Mouse (Mus musculus): ENCODE results near the gene Rln3. TPM values are rescaled to one million over a fixed set of nuclear protein-coding genes. Genes with fewer than 3 reads are reported as not detected.

The Rln3 gene
- polyA plus RNA-seq (2021; fragmentation: Nextera tagmentation) = not detected in 2 replicates
- long read RNA-seq, experiment 1 = 0 reads
- long read RNA-seq, experiment 2 = 0 reads

DNA sequence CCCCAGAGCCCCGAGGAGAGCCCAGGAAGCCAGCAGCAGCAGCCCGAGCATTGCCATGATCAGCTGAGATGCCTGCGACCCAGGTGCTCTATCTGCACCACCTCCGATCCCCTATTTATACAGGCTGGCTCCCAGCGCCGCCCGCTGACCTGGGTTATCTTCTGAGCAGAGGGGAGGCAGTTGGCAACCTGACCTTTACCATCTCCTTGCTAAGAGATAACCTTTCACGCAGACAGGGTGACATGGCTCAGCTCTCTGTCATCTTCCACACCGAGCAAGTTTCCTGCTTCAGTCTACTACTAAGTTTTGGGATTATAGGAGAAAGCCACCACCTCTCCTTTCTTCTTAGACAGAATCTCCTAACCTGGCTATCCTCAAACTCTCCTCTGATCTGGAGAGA is at the start of gene Rln3:
Gene Rln3 (minus strand): TSS at position 101 of the 400 bp plus-strand sequence.

DNA sequence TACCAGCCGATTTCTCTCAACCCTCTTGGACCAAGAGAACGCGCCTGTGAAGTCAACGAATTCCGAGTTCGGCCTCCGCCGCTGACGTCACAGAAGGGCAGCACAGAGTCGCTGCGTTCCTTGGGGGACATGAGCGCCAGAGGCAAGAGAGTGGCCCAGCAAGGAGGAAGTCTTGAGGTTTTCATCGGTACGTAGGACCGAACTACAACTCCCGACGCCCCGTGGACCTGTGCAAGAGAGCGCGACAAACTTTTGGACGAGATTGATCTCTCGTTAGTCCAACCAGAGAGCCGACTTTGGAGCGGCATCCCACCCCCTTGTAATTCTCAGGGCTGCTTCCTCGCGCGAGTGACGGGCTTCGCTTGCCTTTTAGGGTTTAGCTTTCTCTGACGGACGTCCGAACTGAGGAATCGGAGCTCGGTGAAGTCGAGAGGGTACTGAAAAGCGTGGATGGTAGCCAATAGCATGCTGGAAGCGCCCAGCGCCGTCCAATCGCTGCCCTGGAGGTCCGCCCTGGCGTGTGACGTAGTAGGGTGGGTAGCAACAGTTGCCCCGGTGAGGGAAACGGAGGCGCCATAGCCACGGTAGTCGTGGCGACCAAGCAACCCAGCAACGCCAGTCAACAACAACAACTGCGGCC is 21.6 kb upstream of the Rln3 start, which contains the start of gene Rfx1:
Gene Rfx1 (plus strand): TSS at position 544 of the 640 bp plus-strand sequence.

DNA sequence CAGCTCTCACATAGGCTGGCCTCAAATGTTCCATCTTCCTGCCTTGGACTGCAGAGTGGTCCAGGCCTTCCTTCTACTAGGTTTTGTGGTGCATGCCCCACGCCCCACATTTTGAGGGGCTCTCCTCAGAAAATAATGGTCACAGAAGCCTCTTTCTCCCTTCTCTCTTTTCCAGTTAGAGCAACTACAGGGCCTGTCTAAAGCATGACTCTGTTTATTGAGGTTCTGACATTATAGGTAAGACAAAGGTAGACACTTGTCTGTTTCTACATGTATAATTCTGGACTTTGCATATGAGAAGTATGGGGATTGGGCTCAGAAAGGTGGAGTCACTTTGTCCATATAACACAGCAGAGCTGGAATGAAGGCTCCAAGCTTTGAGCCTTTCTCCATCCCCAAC is 20.2 kb upstream of the Rln3 start, which contains the start of gene Gm10643:
Gene Gm10643 (minus strand): TSS at position 101 of the 400 bp plus-strand sequence.

DNA sequence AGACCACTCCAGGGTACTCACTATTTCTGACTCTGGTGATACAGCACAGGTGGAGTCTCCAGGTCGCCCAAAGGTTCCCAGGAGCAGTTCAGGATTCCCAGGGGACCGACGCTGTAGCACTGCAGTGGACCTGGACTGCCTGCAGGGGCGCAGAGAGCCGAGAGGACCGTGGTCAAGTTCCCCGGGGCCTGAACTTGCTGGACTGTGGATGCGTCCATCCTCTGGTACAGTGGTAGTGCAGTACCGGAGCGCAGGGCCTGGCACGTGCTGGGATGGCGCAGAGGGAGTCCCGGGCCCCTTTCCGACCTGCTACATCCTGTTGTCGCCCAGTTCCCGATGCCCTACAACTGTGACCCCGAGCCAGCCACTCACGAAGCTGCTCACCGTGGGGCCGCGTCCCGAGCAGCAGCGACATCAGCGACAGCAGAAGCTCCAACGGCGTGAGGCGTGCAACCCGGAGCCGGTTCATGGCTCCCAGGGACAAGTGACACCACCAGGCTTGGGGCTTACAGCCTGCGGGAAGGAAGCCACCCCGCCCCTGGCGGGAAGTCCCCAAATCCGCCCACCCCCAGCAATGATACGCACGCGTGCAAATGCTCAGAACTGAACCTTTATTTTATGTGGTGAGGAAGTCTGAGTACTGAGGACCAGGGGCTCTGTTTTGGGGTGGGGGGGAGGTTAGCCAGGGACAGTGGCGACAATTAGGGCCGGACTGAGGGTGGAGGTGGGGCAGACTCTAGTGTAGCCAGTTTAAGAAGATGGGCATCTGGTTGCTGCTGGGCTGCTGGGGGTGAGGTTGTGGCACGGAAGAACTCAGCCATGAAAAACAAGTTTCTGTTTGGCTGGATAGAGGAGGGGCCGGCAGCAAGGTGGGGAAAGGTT is 2.5 kb downstream of the Rln3 start, which contains the start of gene Il27ra:
Gene Il27ra (minus strand): TSS at position 524 of the 882 bp plus-strand sequence.

DNA sequence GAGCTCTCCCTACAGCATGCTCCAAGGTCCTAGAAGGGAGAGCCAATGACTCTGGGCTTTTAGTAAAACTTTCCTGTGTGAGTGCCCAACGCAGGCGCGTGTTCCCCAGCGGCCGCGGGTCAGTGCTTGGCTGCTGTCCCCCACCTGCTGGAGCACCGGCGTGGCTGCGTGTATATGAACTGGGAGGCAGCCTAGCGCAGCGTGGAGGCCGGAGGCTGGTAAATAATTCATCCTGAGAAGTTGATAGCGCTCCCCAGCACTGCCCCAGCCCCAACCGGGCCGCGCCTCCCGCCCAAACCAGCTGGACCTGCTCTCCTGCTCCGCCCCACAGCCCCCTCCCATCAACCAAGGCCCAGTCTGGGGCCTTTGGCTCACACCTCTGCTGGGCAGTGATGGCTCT is 23.7 kb downstream of the Rln3 start, which contains the start of gene Palm3:
Gene Palm3 (plus strand): TSS at position 376 of the 400 bp plus-strand sequence.

DNA sequence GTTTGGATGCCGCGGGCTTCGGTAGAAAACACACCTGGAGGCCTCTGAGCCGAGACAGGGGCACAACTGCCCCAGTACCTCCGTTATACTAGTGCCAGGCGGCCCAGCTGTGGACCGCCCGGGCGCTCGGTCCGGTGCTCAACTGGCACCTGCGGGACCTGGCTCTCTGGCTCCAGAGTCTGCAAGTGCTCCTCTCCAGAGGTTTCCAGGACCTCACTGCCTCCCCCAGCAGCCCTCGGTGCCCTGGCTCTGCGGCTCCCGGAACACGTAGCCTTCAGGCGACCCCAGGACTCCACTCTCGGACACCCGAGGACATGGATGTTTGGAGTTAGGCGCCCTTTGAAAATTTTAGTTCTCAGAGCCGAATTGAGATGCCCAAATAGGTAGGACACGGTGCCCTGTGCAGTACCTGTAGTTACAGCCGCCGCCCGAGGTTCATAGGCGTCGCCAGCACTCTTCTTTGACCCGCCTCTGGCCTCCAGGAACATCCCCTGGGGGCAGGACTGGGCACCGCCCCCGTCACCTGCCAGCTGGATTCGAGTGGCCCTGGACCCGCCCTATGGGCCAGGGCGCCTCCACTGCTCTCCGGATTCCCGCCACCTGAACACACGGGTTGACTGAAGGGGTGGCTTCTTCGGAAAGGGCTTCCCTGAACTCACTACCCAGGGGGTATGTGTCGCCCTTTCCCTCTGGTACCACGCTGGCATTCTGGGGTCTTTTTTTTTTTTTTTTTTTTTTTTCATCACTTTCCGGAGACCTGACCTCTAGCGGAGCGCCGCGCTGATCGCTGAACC is 32.9 kb downstream of the Rln3 start, which contains the start of gene 2210011C24Rik:
Gene 2210011C24Rik (minus strand): TSS at position 467 of the 794 bp plus-strand sequence.

DNA sequence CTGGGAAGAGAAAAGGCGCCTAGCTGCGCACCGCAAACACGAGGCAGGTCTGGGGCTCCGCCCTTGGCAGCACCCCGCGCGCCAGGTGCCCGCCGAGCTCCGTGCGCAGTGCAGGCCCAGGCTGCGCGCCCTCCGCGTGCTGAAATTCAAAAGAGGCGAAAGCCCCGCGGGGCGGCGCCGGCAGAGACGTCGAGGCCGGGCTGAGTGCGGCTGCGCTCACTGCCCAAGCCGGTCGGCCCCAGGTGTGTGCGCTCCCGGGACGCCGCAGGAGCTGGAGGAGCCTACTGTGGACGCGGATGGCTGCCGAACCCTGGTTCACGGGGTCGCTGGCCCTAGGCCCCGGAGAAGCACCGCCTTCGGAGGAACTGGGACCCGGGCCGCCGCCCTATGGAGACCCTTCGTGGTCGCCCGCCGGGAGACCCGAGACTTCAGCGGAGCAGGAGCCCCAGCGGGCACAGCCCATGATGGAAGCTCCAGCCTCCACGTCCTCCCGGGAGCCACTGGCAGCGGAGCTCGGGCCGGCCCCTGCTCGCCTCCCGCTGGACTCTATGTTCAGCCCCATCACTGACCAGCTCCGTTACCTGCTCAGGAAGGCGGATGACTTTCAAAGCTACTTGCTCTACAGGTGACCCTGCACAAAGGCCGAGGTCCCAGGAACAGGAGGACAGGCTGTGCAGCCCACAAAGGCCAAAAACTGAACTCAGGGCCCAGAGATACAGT is 43.4 kb downstream of the Rln3 start, which contains the start of gene 1700067K01Rik:
Gene 1700067K01Rik (plus strand): TSS at position 222 of the 720 bp plus-strand sequence.

DNA sequence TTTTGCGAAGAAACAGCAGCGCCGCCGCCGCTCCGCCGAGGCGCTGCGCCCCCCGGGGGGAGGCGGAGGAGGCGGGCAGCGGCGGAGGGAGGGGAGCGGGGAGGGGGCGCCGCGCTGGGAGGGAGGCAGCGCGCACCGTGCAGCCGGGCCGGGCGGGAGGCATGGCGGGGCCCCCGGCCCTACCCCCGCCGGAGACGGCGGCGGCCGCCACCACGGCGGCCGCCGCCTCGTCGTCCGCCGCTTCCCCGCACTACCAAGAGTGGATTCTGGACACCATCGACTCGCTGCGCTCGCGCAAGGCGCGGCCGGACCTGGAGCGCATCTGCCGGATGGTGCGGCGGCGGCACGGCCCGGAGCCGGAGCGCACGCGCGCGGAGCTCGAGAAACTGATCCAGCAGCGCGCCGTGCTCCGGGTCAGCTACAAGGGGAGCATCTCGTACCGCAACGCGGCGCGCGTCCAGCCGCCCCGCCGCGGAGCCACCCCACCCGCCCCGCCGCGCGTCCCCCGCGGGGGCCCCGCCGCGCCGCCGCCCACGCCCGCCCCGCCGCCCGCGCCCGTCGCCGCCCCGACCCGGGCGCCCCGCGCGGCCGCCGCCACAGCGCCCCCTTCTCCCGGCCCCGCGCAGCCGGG is 47.2 kb downstream of the Rln3 start, which contains the start of gene Samd1:
Gene Samd1 (plus strand): TSS at position 162 of the 631 bp plus-strand sequence.

Small RNA genes lying within 50 kb of the gene (microRNA-seq; reads per million reads assigned to microRNA genes)
- gene Mir1199 (2.1 reads per million, percentile 3 among the genes with 10 or more reads in this experiment), gene Mir709 (not detected), gene Mir8111 (25.8 reads per million, percentile 44 among the genes with 10 or more reads in this experiment)

Other genes with a start within 250 kb of the Rln3 start
- 16.6 and 20.0 TPM in 2 replicates for gene Adgrl1, start 144.9 kb downstream of the Rln3 start, polyA plus RNA-seq (2021; fragmentation: Nextera tagmentation)
- gene Gm10644, start 89.8 kb downstream of the Rln3 start, polyA plus RNA-seq (2021; fragmentation: Nextera tagmentation) = 0.57 and 0.84 TPM in 2 replicates
- gene Asf1b, start 89.5 kb downstream of the Rln3 start, polyA plus RNA-seq (2021; fragmentation: Nextera tagmentation) = 0.98 and 1.1 TPM in 2 replicates
- gene Prkaca, start 72.0 kb downstream of the Rln3 start, polyA plus RNA-seq (2021; fragmentation: Nextera tagmentation) = 81.4 and 111 TPM in 2 replicates
- 1.2 and 1.9 TPM in 2 replicates for gene Samd1, start 47.3 kb downstream of the Rln3 start, polyA plus RNA-seq (2021; fragmentation: Nextera tagmentation)
- gene 1700067K01Rik, start 43.5 kb downstream of the Rln3 start, polyA plus RNA-seq (2021; fragmentation: Nextera tagmentation) = 0.19 and 0.21 TPM in 2 replicates
- 1.8 and 2.0 TPM in 2 replicates for gene 2210011C24Rik, start 32.8 kb downstream of the Rln3 start, polyA plus RNA-seq (2021; fragmentation: Nextera tagmentation)
- 0.39 and 0.70 TPM in 2 replicates for gene Palm3, start 23.5 kb downstream of the Rln3 start, polyA plus RNA-seq (2021; fragmentation: Nextera tagmentation)
- 0.38 and 0.53 TPM in 2 replicates for gene Il27ra, start 2.4 kb downstream of the Rln3 start, polyA plus RNA-seq (2021; fragmentation: Nextera tagmentation)
- gene Gm10643, start 20.1 kb upstream of the Rln3 start, polyA plus RNA-seq (2021; fragmentation: Nextera tagmentation) = 1.4 and 2.5 TPM in 2 replicates
- 1.4 and 1.6 TPM in 2 replicates for gene Rfx1, start 21.8 kb upstream of the Rln3 start, polyA plus RNA-seq (2021; fragmentation: Nextera tagmentation)
- gene Dcaf15, start 59.8 kb upstream of the Rln3 start, polyA plus RNA-seq (2021; fragmentation: Nextera tagmentation) = 1.8 and 2.8 TPM in 2 replicates
- 0.09 TPM in 1 of 2 replicates, not detected in the other for gene Podnl1, start 81.0 kb upstream of the Rln3 start, polyA plus RNA-seq (2021; fragmentation: Nextera tagmentation)
- gene Cc2d1a, start 102.9 kb upstream of the Rln3 start, polyA plus RNA-seq (2021; fragmentation: Nextera tagmentation) = 9.7 and 12.2 TPM in 2 replicates
- 1.2 and 1.5 TPM in 2 replicates for gene 4930432K21Rik, start 103.0 kb upstream of the Rln3 start, polyA plus RNA-seq (2021; fragmentation: Nextera tagmentation)
- 4.2 and 5.5 TPM in 2 replicates for gene Nanos3, start 140.2 kb upstream of the Rln3 start, polyA plus RNA-seq (2021; fragmentation: Nextera tagmentation)
- gene Zswim4, start 192.1 kb upstream of the Rln3 start, polyA plus RNA-seq (2021; fragmentation: Nextera tagmentation) = 2.5 and 2.9 TPM in 2 replicates
- 438 and 480 TPM in 2 replicates for gene D8Ertd738e, start 204.7 kb upstream of the Rln3 start, polyA plus RNA-seq (2021; fragmentation: Nextera tagmentation)
- 12.7 and 14.8 TPM in 2 replicates for gene Mri1, start 212.3 kb upstream of the Rln3 start, polyA plus RNA-seq (2021; fragmentation: Nextera tagmentation)
- gene Ccdc130, start 225.4 kb upstream of the Rln3 start, polyA plus RNA-seq (2021; fragmentation: Nextera tagmentation) = 21.8 and 23.0 TPM in 2 replicates

All from layer of hippocampus, adult 6 months (tissue).